Mouse (Mus musculus): ENCODE data around the gene Dusp28. TPM values are rescaled to one million over a fixed set of nuclear protein-coding genes. Genes with fewer than 3 reads are reported as not detected.

Dusp28 gene
- polyA plus RNA-seq, 1 experiment: 12.7 TPM

- no peak overlapping the region for H3K27ac ChIP-seq (ENCODE audit: insufficient read depth, low read length)
- peaks cover 18% of the 10 kb centered on the region for H3K36me3 ChIP-seq (ENCODE audit: control insufficient read depth, insufficient read depth, low read length)
- peak overlapping the region; percentile 75; the same call in 1 of the 2 replicates for H3K4me3 ChIP-seq (ENCODE audit: extremely low read depth, insufficient read depth, insufficient read length)
- H3K4me1 ChIP-seq (ENCODE audit: control insufficient read depth, insufficient read depth, insufficient read length): peaks cover 17% of the 10 kb centered on the region
- no peak for DNase-seq (ENCODE audit: low read depth in 1 of 2, low spot score in 2 of 2)
- TF ChIP-seq POLR2A (IDR thresholded peaks at IDR 0.05; ENCODE audit: low read depth, low read length): no peak
- no peak for TF ChIP-seq CTCF (IDR thresholded peaks at IDR 0.05; ENCODE audit: extremely low read depth, insufficient read depth, insufficient read length, insufficient replicate concordance)
- H3K27me3 ChIP-seq (ENCODE audit: control insufficient read depth, insufficient read depth, low read length): no peaks in the 10 kb centered on the region
- WGBS: 57% methylated on average over 1 of the region's 1 CpGs
These were observed 5.5 kb downstream of the Dusp28 start for GRCm38 (mm10) chr1:92912286-92912685.

- DNase-seq (ENCODE audit: low read depth in 1 of 2, low spot score in 2 of 2): no peak
- TF ChIP-seq CTCF (IDR thresholded peaks at IDR 0.05; ENCODE audit: extremely low read depth, insufficient read depth, insufficient read length, insufficient replicate concordance) (no peak), POLR2A (IDR thresholded peaks at IDR 0.05; ENCODE audit: low read depth, low read length) (no peak)
- Histone ChIP-seq H3K36me3 (ENCODE audit: control insufficient read depth, insufficient read depth, low read length) (peaks cover 36% of the 10 kb centered on the region), H3K4me3 (ENCODE audit: extremely low read depth, insufficient read depth, insufficient read length) (no peak overlapping the region), H3K27ac (ENCODE audit: insufficient read depth, low read length) (no peak overlapping the region), H3K4me1 (ENCODE audit: control insufficient read depth, insufficient read depth, insufficient read length) (peaks cover 13% of the 10 kb centered on the region), H3K27me3 (ENCODE audit: control insufficient read depth, insufficient read depth, low read length) (no peaks in the 10 kb centered on the region)
- WGBS: 94% methylated on average over 4 of the region's 4 CpGs
These were observed 7.5 kb downstream of the Dusp28 start for GRCm38 (mm10) chr1:92914239-92914638.

GRCm38 (mm10) chr1:92914993-92915392 is 8.2 kb downstream of the Dusp28 start:
- WGBS: 94% methylated on average over 11 of the region's 11 CpGs
- DNase-seq (ENCODE audit: low read depth in 1 of 2, low spot score in 2 of 2): no peak
- Histone ChIP-seq H3K36me3 (ENCODE audit: control insufficient read depth, insufficient read depth, low read length) (peaks cover 44% of the 10 kb centered on the region), H3K4me1 (ENCODE audit: control insufficient read depth, insufficient read depth, insufficient read length) (peaks cover 8% of the 10 kb centered on the region), H3K27me3 (ENCODE audit: control insufficient read depth, insufficient read depth, low read length) (no peaks in the 10 kb centered on the region), H3K27ac (ENCODE audit: insufficient read depth, low read length) (no peak overlapping the region), H3K4me3 (ENCODE audit: extremely low read depth, insufficient read depth, insufficient read length) (no peak overlapping the region)
- TF ChIP-seq POLR2A (IDR thresholded peaks at IDR 0.05; ENCODE audit: low read depth, low read length): no peak

GRCm38 (mm10) chr1:92916725-92917124 is 9.9 kb downstream of the Dusp28 start:
- no peaks in the 10 kb centered on the region for H3K27me3 ChIP-seq (ENCODE audit: control insufficient read depth, insufficient read depth, low read length)
- TF ChIP-seq POLR2A (IDR thresholded peaks at IDR 0.05; ENCODE audit: low read depth, low read length) (no peak), CTCF (IDR thresholded peaks at IDR 0.05; ENCODE audit: extremely low read depth, insufficient read depth, insufficient read length, insufficient replicate concordance) (no peak)
- H3K4me1 ChIP-seq (ENCODE audit: control insufficient read depth, insufficient read depth, insufficient read length): peaks cover 6% of the 10 kb centered on the region; the same call in 1 of the 2 replicates
- WGBS: 95% methylated on average over 9 of the region's 9 CpGs
- no peak overlapping the region for H3K4me3 ChIP-seq (ENCODE audit: extremely low read depth, insufficient read depth, insufficient read length)
- no peak for DNase-seq (ENCODE audit: low read depth in 1 of 2, low spot score in 2 of 2)
- peaks cover 45% of the 10 kb centered on the region for H3K36me3 ChIP-seq (ENCODE audit: control insufficient read depth, insufficient read depth, low read length)
- no peak overlapping the region for H3K27ac ChIP-seq (ENCODE audit: insufficient read depth, low read length)

GRCm38 (mm10) chr1:92919151-92919550 is 12.4 kb downstream of the Dusp28 start:
- Histone ChIP-seq H3K27me3 (ENCODE audit: control insufficient read depth, insufficient read depth, low read length) (no peaks in the 10 kb centered on the region), H3K4me1 (ENCODE audit: control insufficient read depth, insufficient read depth, insufficient read length) (no peaks in the 10 kb centered on the region), H3K4me3 (ENCODE audit: extremely low read depth, insufficient read depth, insufficient read length) (no peak overlapping the region), H3K36me3 (ENCODE audit: control insufficient read depth, insufficient read depth, low read length) (peaks cover 45% of the 10 kb centered on the region), H3K27ac (ENCODE audit: insufficient read depth, low read length) (no peak overlapping the region)
- no peak for DNase-seq (ENCODE audit: low read depth in 1 of 2, low spot score in 2 of 2)
- TF ChIP-seq POLR2A (IDR thresholded peaks at IDR 0.05; ENCODE audit: low read depth, low read length): no peak
- no peak for TF ChIP-seq CTCF (IDR thresholded peaks at IDR 0.05; ENCODE audit: extremely low read depth, insufficient read depth, insufficient read length, insufficient replicate concordance)
- WGBS: over 99% methylated on average over 11 of the region's 11 CpGs

GRCm38 (mm10) chr1:92919775-92920174 is 13.0 kb downstream of the Dusp28 start:
- 86% methylated on average over 12 of the region's 12 CpGs for WGBS
- peaks cover 42% of the 10 kb centered on the region for H3K36me3 ChIP-seq (ENCODE audit: control insufficient read depth, insufficient read depth, low read length)
- H3K27ac ChIP-seq (ENCODE audit: insufficient read depth, low read length): no peak overlapping the region
- no peak overlapping the region for H3K4me3 ChIP-seq (ENCODE audit: extremely low read depth, insufficient read depth, insufficient read length)
- no peaks in the 10 kb centered on the region for H3K4me1 ChIP-seq (ENCODE audit: control insufficient read depth, insufficient read depth, insufficient read length)
- TF ChIP-seq POLR2A (IDR thresholded peaks at IDR 0.05; ENCODE audit: low read depth, low read length) (no peak), CTCF (IDR thresholded peaks at IDR 0.05; ENCODE audit: extremely low read depth, insufficient read depth, insufficient read length, insufficient replicate concordance) (no peak)
- no peaks in the 10 kb centered on the region for H3K27me3 ChIP-seq (ENCODE audit: control insufficient read depth, insufficient read depth, low read length)
- DNase-seq (ENCODE audit: low read depth in 1 of 2, low spot score in 2 of 2): no peak

GRCm38 (mm10) chr1:92920474-92921200 is 13.9 kb downstream of the Dusp28 start:
- 59% methylated on average over 7 of the region's 7 CpGs for WGBS
- Histone ChIP-seq H3K4me3 (ENCODE audit: extremely low read depth, insufficient read depth, insufficient read length) (no peak overlapping the region), H3K27me3 (ENCODE audit: control insufficient read depth, insufficient read depth, low read length) (no peaks in the 10 kb centered on the region), H3K4me1 (ENCODE audit: control insufficient read depth, insufficient read depth, insufficient read length) (no peaks in the 10 kb centered on the region), H3K36me3 (ENCODE audit: control insufficient read depth, insufficient read depth, low read length) (peaks cover 38% of the 10 kb centered on the region), H3K27ac (ENCODE audit: insufficient read depth, low read length) (no peak overlapping the region)
- TF ChIP-seq CTCF (IDR thresholded peaks at IDR 0.05; ENCODE audit: extremely low read depth, insufficient read depth, insufficient read length, insufficient replicate concordance): no peak
- no peak for DNase-seq (ENCODE audit: low read depth in 1 of 2, low spot score in 2 of 2)
